10 mouse cellular contexts compared by ENCODE assay signal in genomic region chr14:76652356-76653126, GRCm38 (mm10).
DNase-seq lines count a peak whose midpoint lies in the region; ATAC-seq and TF ChIP-seq lines count a peak whose summit lies in the region.
"Had no signal": no experiment of that assay in that cellular context is flagged by ENCODE, and none has a peak within 500 bp of the region (broad histone marks: within the 10 kb centered on the region; RNA-seq: fewer than 3 reads in every experiment).

No protein-coding gene starts in this region.

- no peak for TF ChIP-seq CTCF in hindbrain, postnatal 0 days (IDR thresholded peaks at IDR 0.05; ENCODE audit: low read depth)

- intact Hi-C loops in left cerebral cortex, postnatal 14 days (cut with DNase I) = no loop called here

- H3K4me2 ChIP-seq in embryonic facial prominence, embryonic 14.5 days (ENCODE audit: low read depth, low read length) = no peak overlapping the region
- H3K4me2 ChIP-seq in hindbrain, postnatal 0 days (ENCODE audit: low read depth, low read length) = no peak overlapping the region
- H3K4me2 ChIP-seq in neural tube, embryonic 15.5 days = no peak overlapping the region
- H3K4me2 ChIP-seq: embryonic facial prominence, embryonic 12.5 days had no signal

- H3K9ac ChIP-seq in embryonic facial prominence, embryonic 14.5 days (ENCODE audit: low read depth, low read length) = no peak overlapping the region
- no peak overlapping the region for H3K9ac ChIP-seq in hindbrain, postnatal 0 days (replicated peaks; ENCODE audit: low read length)
- H3K9ac ChIP-seq in neural tube, embryonic 15.5 days (replicated peaks) = no peak overlapping the region
- H3K9ac ChIP-seq: embryonic facial prominence, embryonic 12.5 days had no signal

- ATAC-seq in embryonic facial prominence, embryonic 14.5 days (ENCODE audit: low read depth) = peak; percentile 55
- ATAC-seq in hindbrain, postnatal 0 days = peak; percentile 79
- ATAC-seq in neural tube, embryonic 15.5 days (ENCODE audit: low FRiP score) = peak; percentile 38; the same call in 1 of the 2 replicates

- H3K36me3 ChIP-seq in embryonic facial prominence, embryonic 14.5 days (ENCODE audit: control insufficient read depth, insufficient read depth, low read length) = no peaks in the 10 kb centered on the region
- no peaks in the 10 kb centered on the region for H3K36me3 ChIP-seq in hindbrain, postnatal 0 days (ENCODE audit: insufficient read depth, low read length)
- H3K36me3 ChIP-seq in neural tube, embryonic 15.5 days = no peaks in the 10 kb centered on the region
- H3K36me3 ChIP-seq: embryonic facial prominence, embryonic 12.5 days had no signal

- no peaks in the 10 kb centered on the region for H3K27me3 ChIP-seq in embryonic facial prominence, embryonic 14.5 days (replicated peaks; ENCODE audit: control insufficient read depth, insufficient read depth, low read length)
- no peaks in the 10 kb centered on the region for H3K27me3 ChIP-seq in hindbrain, postnatal 0 days (ENCODE audit: insufficient read depth, low read length)
- H3K27me3 ChIP-seq in neural tube, embryonic 15.5 days (replicated peaks) = no peaks in the 10 kb centered on the region
- H3K27me3 ChIP-seq: embryonic facial prominence, embryonic 12.5 days had no signal

- no peaks in the 10 kb centered on the region; the same call in 1 of the 2 replicates for H3K4me1 ChIP-seq in embryonic facial prominence, embryonic 14.5 days (ENCODE audit: control insufficient read depth, insufficient read depth, low read length)
- H3K4me1 ChIP-seq in hindbrain, postnatal 0 days (ENCODE audit: insufficient read depth, low read length) = peaks cover 5% of the 10 kb centered on the region
- peaks cover 15% of the 10 kb centered on the region for H3K4me1 ChIP-seq in neural tube, embryonic 15.5 days

- no peaks in the 10 kb centered on the region for H3K9me3 ChIP-seq in embryonic facial prominence, embryonic 14.5 days (ENCODE audit: control insufficient read depth, low read length)
- H3K9me3 ChIP-seq in hindbrain, postnatal 0 days (ENCODE audit: low read length) = no peaks in the 10 kb centered on the region
- H3K9me3 ChIP-seq in neural tube, embryonic 15.5 days (replicated peaks) = no peaks in the 10 kb centered on the region
- H3K9me3 ChIP-seq: embryonic facial prominence, embryonic 12.5 days had no signal

- WGBS in embryonic facial prominence, embryonic 14.5 days = 60% methylated on average over 9 of the region's 9 CpGs
- 45% methylated on average over 9 of the region's 9 CpGs for WGBS in hindbrain, postnatal 0 days
- WGBS in neural tube, embryonic 15.5 days = 46% methylated on average over 9 of the region's 9 CpGs

- DNase-seq in left cerebral cortex, postnatal 14 days (ENCODE audit: low spot score in 2 of 2) = peak; percentile 26 to 69
- DNase-seq in left cerebral cortex, adult 9 months (ENCODE audit: low spot score in 2 of 2) = no peak
- peak; percentile 73 for DNase-seq in embryonic facial prominence, embryonic 14.5 days (ENCODE audit: low spot score)
- DNase-seq in hindbrain, postnatal 0 days (ENCODE audit: low spot score) = peak; percentile 70
- DNase-seq in heart, postnatal 4 days = no peak
- DNase-seq in cerebellum, adult 11-12 months = no peak
- DNase-seq in liver = no peak

- H3K27ac ChIP-seq in embryonic facial prominence, embryonic 14.5 days (replicated peaks; ENCODE audit: low read depth, low read length) = no peak overlapping the region
- no peak overlapping the region for H3K27ac ChIP-seq in hindbrain, postnatal 0 days
- no peak overlapping the region for H3K27ac ChIP-seq in neural tube, embryonic 15.5 days (replicated peaks)
- H3K27ac ChIP-seq: embryonic facial prominence, embryonic 12.5 days; macrophage had no signal

- no peak overlapping the region for H3K4me3 ChIP-seq in embryonic facial prominence, embryonic 14.5 days (ENCODE audit: low read depth, low read length)
- no peak overlapping the region for H3K4me3 ChIP-seq in hindbrain, postnatal 0 days (ENCODE audit: low read length)
- H3K4me3 ChIP-seq in neural tube, embryonic 15.5 days (replicated peaks) = no peak overlapping the region
- H3K4me3 ChIP-seq: embryonic facial prominence, embryonic 12.5 days had no signal

Comparison
In these comparisons a context has a peak if more than half of its experiments do, and no peak if none do; other contexts are left out.
1. DNase-seq: peak in left cerebral cortex, postnatal 14 days (2 of 2), embryonic facial prominence, embryonic 14.5 days (single experiment) and hindbrain, postnatal 0 days (single experiment); none in left cerebral cortex, adult 9 months (0 of 2), heart, postnatal 4 days (single experiment), cerebellum, adult 11-12 months (single experiment) and liver (single experiment).
2. Peak in every context shown above with its lines, with median percentiles within 50 percentile points of each other: ATAC-seq.